Mouse (Mus musculus): ENCODE measurements at regions not wholly inside any gene's neighbourhood (a gene's known extent, or its start where the extent isn't known, plus 50 kb on each side); places are given as distances from the start of the nearest gene placed in this dataset.

DNA sequence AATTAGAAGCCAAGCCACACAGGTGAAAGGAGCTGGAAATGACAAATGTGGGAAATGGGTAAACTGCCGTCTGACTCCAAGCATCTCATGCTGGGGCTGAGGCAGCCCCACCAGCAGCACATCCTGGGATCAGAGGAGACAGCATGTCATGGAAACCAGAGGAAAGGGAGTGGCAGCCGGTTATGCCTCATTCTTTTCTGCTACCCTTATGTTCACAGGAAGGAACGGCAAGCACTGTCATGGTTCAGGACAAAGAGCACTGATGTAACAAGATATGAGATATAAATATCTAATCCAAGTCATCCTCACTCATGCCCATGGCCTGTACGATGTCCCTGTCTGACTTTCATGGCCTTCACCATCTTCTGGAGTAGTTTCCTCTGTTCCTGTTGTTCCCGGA lies 125.2 kb upstream of the Tnfaip3 start:
- DNase-seq (ENCODE audit: low spot score): no peak

DNA sequence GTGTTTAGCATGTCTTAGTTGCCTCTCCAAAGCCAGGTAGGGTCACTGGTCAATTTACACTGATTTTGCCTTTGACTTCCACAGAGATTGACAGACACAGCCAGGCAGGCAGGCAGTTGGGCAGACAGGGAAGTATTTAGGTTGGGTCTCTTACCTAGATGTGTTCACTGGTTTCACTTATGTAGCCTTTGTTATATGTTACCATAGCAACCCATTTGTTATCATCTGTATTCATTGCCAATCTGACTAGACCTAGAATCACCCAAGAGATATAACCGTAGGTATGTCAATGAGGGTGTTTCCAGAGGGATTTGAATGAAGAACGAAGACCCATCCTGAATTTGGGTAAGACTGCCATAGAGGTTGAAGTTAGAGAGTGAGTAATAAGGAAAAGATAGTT lies 123.8 kb upstream of the Tnfaip3 start:
- no peak for DNase-seq (ENCODE audit: low spot score)

DNA sequence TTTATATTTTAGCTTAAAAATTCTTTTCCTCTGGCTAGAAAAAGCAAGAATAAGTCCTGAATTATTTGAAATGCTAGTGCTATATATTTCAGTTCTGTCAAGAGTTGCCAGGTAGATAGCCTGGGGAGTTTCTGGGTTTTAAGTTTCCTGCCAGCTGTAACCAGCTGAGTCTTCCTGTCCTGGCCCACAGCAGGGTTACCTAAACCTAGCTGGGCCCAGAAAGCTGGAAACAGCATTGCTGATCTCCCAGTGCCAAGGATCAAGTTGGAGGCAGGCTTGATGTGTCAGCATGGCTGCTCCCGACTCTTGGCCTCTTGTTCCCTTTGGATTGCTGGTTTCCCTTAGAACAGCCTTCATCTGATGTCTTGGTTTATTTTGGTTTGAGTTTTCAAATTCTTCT lies 122.8 kb upstream of the Tnfaip3 start:
- no peak for DNase-seq (ENCODE audit: low spot score)

DNA sequence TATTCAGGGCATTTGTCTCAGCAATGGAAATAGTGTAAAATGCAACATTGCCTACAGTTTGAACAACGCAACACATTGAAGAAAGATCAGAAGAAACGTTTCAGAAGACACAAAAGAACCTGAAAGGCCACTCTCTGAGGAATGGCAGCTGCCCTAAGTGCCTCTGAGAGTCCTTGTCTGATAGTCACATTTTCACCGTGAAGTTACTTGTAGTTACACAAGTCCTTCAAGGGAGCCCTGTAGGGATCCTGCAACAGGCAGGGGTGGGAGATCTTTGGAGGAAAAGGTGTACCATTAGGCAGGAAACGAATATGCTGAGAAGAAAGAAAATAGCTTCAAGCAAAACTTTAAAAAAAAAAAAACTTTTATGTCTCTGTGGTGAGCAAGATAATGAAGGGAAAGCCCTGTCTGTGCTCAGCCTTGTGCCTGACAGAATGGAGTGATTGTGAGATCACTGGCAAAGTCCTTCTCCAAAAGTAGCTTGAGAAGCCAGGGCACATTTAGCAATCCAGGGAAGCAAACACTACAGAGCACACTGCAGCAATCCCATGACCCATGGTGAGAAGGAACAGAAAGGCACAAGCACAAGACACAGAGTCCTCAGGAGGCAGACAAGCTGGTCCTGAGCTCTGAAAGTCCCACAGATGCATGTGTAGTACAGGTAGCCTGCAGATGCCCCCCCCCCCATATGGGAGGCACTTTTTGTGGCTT lies 112.3 kb upstream of the Tnfaip3 start:
- DNase-seq (ENCODE audit: low spot score): no peak

DNA sequence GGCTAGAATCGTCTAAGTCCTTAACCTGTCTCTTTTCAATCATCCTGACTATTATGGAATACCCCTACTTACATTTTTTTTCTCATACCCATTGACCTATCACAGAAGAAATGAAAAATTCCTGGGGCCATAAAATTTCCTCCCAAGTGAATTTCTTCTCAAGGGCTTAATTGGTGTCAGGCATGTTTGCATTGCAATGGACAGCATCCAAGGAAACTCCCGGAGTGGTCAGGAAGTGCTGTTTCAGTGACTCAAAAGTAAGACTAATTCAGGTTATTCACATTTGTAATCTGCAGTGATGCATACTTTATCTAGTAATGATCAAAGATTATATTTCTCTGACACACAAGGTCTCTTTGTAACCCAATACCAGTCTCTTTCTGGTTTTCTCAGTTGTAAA lies 111.5 kb upstream of the Tnfaip3 start:
- no peak for DNase-seq (ENCODE audit: low spot score)

DNA sequence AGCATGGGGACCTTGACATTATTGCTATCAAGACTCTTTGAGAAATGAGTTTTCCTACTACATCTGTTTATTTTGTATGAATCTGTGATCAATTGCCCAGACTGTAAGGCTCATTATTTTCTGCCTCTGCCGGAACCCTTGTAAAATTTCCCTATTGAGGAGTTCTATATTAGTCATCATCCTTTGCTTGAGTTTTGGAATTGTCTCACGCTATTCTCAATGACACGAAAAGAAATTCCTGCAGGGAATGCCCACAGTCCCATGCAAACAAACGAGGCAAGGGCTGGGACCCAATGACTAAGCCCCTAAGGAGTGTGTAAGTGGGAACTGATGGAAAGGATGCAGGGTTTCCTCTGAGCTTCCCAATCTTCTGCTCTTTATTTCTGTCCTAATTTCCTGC lies 111.0 kb upstream of the Tnfaip3 start:
- no peak for DNase-seq (ENCODE audit: low spot score)

DNA sequence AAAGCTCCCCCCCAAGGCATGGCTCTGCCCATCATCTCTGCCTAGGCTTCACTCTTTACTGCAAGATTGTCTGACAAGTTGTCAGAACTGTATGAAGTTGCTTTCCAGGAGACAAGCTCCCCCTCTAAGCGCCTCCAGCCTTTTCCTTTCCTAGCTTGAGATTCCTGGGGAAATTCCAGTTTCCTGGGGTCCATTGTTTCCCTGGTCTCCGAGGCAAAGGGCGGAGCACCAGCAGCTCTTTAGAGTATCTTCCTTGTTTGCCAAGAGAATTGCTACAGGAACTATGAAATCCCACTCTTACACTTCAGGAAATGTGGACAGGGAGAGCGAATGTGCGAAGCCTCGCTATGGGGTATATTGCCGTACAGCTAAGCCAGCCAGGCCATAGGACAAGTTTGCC lies 108.2 kb upstream of the Tnfaip3 start:
- peak; percentile 49 for DNase-seq (ENCODE audit: low spot score)

DNA sequence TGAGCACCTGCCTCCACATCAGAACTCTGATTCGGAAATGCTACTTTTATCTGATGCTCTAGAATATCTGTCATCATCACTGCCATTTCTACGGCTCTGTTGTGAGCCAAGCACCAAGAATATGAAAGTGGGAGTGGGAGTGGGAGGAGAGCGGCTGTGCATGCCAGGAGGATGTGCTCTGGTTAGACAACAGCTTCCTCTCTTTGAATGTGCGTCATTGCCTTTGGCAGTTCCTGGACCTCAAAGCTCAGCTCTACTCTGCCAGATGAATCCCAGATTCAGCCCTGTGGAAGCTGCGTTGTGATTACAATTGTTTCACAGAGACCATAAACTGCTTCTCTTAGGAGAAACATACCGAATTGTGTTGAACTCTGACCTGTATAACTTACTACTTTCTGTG lies 106.8 kb upstream of the Tnfaip3 start:
- DNase-seq (ENCODE audit: low spot score): peak; percentile 33

DNA sequence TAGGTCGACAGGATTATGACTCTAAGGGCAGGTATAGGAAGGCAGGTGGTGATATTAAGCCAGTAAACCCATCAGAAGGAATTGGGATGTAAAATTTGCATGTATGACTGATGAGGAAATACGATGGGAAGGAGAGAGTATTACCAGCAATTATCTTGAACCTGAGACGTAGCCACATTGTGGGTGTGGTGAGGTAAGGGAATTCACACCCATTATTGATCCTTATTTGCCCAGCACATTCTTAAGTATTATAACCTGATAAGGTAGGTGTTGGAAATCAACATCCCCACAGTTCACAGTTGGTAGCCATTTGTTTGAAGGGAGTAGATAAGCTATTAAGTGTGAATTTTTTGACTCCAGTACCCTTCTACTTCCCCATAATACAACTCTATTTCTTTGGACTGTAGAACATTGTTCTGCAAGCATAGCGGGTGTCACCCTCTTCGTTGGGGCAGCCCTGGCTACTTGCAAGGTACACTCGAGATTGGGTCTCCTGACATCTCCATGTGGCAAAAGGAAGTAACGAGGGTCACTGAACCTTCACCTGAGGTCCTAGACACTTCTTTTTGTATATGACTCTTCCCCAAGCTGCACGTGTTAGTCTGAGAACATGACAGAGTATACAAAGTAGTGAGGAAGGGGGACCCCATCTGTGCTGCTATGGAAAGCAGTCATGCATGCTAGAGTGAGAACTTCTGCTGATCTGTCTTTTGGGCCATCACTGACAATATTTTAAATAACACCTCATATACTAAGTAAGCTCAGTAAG lies 104.0 kb upstream of the Tnfaip3 start:
- DNase-seq (ENCODE audit: low spot score): no peak

DNA sequence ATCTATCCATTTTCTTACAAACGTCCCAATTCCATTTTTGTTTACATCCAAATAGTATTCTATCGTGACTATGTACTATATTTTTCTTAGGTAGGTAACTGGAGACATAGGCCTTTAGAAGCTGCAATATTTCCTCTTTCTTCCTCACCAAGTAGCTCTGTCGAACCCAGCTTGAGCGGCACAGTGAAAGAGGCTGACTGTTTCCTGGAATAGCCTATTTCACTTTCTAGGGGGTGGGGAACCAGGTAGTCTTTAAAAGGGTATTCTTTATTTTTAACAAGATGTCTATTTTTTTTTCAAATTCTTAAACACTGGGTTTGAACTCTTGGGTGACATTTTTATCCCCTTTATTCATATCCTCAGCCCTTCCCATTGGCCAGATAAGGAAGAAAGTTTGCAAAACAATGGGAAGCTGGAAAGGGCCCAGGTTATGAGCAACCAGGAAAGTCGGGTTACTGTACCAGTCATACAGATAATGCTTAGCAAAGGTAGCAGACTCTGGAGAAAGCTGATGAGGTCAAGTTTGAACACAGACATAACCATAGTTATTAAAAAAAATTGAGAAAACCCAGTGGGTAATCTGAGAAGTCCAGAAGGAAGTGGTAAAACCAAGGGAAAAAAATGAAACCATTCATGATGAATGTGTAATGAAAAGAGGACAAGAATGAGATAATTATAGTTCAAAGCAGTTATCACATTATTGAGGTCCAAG lies 103.3 kb upstream of the Tnfaip3 start:
- DNase-seq (ENCODE audit: low spot score): no peak

DNA sequence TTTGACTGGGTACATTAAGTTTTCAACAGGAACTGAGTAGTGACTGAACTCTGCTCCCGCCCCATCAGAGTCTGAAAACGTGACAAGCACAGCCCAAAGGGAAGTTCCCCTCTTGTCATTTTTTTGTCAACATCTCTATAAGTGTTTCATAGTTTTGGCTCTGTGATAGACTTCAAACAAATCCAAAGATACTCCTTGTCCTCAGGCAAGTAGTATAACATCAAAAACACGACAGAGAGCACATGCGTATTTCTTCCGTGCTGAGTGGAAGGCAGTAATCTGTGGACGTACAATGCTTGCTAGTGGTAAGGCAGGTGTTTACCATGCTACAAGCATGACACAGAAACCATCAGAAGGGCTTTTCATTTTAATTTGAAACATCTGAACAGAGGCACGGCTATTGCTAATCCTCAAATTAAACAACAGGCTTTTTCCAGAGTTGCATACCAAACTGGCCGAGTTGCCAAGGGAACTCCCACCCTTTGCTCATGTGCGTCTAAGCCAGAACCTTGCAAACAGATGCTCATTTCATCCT lies 101.7 kb upstream of the Tnfaip3 start:
- no peak for DNase-seq (ENCODE audit: low spot score)

DNA sequence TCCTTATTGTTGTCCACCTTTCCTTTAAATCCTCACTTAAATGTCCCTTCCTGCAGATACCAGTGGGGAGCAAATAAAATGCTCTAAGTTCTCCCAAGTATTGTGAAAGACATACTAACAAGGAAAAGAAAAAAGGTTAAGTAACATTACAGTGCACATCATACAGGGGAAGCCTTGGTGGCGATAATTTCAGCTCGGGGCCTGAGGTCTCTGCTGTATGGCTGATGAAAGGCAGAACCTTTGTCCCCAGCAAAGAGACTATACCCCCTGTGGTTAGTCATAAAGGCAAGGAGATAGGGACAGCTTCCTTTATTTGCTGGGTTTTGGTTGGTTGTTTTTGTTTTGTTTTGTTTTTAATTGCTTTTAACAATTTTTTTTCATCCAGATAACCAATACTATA lies 97.0 kb upstream of the Tnfaip3 start:
- DNase-seq (ENCODE audit: low spot score): no peak

DNA sequence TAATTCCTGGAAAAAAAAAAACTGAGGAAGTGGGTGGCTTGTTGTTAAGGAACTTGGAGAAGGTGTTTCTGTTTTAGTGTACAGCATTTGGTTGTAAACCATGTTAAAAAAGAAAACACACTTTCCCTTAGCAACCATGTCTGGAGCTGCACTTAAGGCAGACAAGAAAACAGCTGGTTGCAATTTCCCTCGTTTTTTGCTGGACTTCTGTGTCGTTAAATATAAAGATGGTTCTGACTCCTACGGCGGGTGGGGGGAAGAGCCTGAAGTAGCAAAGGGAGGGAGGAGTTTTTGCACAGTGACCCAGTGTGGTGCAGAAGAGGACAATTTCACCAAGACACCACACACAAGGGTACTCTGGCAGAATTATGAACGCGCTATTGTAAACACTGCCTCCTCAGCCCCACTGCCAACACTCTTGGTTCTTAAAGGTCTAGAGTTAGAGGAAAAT lies 89.8 kb upstream of the Tnfaip3 start:
- no peak for DNase-seq (ENCODE audit: low spot score)

DNA sequence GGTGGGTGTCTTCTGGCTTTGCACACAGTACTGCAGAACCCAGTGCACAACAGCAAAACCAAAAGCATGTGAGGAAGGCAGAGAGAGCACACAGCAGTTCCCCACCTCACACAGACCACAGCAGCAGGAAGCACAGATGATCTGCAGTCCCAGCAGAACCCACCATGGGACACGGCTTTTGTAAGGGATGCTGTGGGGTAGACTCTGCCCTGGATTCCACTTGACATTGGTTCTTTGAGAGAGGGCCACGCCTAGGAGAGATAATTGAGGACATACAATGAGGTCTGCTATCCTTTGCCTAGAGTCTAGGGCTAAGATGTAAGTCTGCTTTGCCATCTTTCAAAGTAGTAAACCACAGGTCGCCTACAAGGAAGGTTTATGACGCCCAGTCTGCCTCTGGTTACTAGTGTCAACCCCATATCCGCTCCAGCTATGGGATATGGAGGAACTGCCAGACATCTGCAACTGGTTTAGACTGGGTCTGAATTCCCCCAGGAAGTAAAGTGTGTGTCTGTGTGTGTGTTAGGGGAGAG lies 89.3 kb upstream of the Tnfaip3 start:
- no peak for DNase-seq (ENCODE audit: low spot score)

DNA sequence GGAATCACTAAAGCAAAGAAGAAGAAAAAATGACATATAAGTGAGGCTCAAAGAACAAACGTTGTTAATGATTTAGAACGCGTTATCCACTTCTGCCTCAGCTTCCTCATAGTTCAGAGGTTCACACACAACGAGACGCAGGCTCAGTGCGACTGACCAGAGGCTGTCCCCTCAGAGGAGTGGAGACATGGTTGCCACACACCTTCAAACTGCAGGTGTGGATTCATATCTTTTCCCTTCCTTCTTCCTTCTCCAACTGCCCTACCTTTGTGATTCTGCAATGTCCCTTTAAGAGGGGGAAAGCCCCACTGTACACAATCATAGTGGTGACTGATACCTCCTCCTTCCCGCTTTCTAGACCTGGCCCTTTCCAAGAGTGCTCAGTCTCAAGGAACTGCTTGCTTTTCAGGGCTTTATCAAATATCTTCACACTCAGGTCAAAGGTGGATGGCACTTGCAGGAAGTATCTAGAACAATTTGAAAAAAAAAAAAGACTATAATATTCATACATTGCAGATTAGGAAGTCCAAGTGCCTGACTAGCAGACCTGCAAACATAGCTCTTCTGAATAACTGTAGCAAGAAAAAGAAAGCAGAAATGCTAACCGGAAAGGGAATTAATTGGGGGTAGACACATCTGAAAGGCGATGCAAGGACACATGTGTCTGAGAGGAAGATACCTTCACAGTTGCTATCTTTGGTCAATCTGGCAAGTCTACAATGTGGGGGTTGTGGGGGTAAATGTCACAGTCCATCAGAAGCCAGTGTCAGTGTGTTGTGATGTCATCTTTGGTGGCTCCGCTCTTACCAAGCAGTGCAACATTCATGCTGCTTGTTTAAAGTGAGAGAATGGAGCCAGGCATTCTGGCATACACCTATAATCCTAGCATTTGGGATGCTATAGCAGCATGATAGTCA lies 84.2 kb upstream of the Tnfaip3 start:
- no peak for DNase-seq (ENCODE audit: low spot score)

DNA sequence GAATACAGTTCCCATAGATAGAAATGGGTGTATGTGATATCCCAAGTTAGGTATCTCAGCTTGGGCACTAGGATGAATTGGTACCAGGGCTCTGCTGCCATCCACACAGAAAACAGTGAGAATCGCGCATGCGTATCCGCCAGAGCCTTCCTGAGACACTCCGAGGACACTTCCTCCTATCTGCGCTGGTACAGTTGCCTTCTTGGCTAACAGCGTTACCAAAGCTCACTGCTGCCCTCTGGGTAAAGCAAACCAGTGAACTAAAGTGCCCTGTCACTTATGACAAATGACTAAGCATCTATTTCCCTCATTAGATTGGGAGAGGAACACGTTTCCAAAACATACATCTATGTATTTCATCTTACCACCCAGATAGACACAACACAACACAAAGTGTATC lies 78.8 kb upstream of the Tnfaip3 start:
- peak; percentile 56 for DNase-seq (ENCODE audit: low spot score)

DNA sequence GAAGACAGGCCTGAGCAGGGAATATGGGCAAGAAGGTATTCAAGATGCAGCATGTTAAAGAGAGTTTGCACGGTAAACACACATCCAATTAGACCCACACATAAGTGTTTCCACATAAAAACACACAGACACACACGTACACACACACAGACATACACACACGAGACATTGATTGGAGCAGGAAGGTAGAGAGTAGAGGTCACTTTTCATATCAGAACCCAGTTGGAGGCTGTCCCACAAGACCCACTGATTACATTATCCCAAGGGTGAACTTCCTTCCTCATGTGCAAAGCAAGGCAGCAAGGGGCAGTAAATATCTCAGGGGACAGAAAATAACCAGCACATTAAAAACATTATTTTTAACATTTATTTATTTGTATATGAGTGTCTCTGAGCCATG lies 78.2 kb upstream of the Tnfaip3 start:
- DNase-seq (ENCODE audit: low spot score): no peak

DNA sequence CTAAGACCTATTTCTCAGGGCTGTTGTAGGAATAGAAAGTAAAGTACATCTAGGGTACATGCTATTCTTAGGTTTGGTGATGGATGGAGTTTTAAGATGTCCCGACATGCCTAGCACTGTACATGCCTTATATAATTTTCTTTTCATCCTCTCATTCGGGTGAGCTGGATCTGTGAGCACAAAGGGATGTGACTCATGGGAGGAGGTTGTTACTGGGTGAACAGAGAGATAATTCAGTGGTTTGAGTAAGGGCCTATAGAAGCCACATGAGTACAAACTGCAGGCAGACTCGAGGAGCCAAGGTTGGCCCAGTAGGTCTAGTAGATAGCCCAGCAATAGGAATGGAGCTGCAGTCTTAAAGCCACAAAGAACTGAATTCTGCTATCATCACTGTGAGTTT lies 76.5 kb upstream of the Tnfaip3 start:
- DNase-seq (ENCODE audit: low spot score): no peak

DNA sequence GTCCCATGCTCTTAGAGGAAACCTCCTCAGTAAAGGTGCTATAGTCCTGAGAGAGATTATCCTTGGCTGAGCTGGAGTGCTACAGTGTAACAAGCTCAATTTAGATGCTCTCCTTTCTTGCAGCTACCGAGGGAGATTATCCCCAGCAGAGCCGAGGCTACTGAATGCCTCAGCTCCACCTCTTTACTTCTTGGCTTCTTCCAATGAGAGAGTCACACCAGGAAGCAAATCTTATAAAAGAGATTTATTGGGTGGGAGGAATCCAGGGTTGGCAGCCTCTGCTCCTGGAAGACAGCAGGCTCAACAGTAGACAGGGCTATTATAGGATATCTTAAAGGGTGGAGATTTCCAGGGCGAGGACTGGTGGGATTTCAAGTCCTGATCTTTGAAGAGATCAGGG lies 75.7 kb upstream of the Tnfaip3 start:
- no peak for DNase-seq (ENCODE audit: low spot score)

DNA sequence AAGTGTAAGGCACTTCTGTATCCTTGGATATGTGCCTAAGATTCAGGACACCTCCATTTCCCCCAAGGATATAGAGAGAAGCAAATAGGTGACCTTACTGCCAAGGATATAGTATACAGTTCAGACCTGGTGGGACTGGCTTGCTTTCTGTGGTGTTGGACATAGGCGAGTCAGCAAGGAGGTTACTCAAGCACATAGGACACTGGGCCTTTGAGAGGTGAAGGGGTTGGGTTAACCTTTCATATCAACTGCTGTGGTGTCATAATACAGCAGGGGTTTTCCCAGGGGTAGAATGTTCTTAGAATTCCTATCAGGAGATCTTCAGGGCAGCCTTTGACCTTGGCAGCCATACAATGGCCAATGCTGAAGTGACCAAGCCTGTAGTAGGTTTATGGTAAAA lies 71.5 kb upstream of the Tnfaip3 start:
- DNase-seq (ENCODE audit: low spot score): no peak

DNA sequence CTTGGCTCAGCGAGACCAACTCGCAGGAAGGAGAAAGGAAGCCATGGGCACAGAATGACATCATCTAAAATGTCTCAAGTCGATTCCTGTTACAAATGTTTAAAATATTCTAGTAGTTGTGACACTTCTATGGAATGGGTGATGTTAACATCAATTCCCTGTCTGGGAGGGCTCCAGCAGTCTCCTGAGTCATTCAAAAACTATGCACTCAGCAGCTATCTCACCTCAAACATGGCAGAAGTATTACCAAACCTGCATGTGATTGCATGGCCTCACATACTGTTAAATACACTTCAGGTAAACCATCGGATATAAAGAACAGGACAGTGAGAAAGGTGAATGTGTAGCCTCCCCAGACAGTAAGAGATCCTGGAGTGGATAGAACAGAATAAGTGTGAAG lies 66.7 kb upstream of the Tnfaip3 start:
- no peak for DNase-seq (ENCODE audit: low spot score)

Data from heart, adult 8-10 months (tissue).